Mouse (Mus musculus) naive thymus-derived CD4-positive, alpha-beta T cell, adult 2 months (primary cell): Measurements from ENCODE around the gene Prpf19.

Experiments used
- DNase-seq: peaks from one replicate; pipeline ENCODE4 v3.0.0-alpha.2; 2011; ENCODE audit warnings: low read depth

Gene Prpf19

DNA sequence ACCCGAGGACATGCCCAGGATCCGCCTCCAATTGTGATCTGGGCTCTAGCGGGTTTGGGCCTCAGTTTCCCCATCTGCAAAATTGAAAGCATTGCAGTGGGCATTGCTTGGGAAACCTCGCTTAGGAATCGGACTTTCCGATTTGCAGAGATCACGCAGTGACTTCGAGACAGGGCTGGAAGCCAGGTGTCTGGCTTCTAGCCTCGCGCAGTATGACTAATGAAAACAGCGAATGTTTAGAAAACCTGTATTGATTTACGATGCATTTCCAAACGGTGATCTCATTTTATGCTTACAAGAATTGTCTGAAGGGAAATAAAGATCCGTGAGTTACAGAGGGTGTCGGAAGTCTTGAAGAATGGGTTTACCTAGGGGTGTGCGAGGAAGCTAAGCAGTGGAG is 677 bp downstream of the Prpf19 start:
- DNase-seq: no peak

DNA sequence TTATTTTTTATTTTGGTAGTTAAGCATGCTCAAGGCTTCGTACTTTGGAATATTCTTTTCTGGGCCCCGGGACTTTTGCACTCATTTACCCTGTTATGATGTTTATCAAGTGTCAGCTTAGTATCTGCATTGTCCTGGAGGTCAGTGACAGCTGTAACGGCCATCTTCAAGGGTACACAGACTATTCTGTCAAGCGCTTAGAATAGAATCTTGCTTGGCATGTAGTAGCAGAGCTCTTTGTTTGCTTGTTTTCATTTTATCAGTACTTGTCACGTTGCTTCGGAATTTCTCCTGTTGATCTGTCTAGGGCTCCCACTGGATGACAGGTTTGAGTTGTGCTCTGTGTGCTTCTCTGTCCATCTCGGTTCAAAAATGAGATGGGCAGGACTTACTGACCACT is 1.8 kb downstream of the Prpf19 start:
- DNase-seq: no peak

DNA sequence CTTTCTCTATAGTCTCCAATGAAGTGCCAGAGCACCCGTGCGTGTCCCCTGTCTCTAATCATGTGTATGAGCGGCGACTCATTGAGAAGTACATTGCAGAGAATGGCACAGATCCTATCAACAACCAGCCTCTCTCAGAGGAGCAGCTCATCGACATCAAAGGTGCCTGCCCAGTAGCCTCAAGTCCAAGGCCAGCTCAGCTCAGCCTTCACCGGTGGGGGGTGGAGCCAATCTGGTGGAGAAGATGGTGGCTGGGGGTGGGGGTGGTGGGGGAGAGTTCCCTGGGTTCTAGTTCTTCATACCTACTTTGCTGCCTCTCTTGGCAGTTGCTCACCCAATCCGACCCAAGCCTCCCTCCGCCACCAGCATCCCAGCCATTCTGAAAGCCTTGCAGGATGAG is 2.5 kb downstream of the Prpf19 start:
- DNase-seq: no peak

DNA sequence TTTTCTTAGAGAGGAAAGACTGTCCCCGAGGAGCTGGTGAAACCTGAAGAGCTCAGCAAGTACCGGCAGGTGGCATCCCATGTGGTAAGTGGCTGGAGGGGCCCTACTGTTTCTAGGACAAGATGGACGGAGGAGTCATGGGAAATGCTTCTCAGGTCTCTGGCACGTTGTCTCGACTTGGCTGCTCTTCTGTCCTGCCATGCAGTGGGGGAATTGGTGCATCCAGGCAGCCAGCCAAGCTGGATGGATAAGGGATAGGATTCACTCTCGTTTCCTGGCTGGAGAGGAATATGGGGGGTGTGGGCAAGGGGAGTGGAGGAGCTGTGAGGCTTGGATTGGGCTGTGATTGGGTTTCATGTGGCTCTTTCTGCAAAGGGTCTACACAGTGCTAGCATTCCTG is 5.3 kb downstream of the Prpf19 start:
- DNase-seq: no peak

DNA sequence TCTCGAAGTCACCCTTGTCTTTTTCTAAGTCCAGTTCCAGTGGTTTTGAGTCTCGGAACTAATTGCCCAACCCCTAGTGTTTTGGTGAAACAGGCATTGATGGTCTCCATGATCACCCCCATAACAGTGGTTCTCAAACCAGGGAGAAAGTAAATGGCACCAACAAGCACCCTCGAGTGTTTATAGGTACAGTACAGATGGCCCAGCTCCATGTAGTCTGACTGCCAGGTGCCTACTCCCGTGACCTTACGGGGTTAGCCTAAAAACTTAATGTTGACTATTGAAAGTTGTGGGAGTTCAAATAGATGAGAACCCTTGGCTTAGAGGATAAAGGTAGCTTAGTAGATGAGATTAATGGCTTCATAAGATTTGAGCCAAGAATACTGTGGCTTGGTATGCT is 6.0 kb downstream of the Prpf19 start:
- DNase-seq: no peak

DNA sequence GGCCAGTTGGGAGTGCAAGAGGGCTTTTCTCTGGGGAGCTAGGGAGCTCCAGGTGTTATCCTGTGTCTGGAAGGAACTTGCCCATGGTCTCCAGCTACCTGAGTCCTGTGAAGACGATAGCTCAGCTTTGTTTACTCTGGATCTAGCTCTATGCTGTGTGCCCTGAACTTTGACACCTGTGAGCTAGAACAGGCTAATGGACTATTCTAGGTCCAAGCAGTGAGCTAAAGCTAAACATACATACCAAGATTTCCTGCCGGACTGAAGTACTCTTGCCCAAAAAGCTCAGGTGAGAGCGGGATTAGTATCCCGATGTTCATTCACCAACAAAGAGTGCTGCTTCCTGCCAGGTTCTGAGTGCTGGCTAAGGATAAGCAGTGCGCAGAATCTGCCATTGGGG is 9.5 kb downstream of the Prpf19 start:
- no peak for DNase-seq

DNA sequence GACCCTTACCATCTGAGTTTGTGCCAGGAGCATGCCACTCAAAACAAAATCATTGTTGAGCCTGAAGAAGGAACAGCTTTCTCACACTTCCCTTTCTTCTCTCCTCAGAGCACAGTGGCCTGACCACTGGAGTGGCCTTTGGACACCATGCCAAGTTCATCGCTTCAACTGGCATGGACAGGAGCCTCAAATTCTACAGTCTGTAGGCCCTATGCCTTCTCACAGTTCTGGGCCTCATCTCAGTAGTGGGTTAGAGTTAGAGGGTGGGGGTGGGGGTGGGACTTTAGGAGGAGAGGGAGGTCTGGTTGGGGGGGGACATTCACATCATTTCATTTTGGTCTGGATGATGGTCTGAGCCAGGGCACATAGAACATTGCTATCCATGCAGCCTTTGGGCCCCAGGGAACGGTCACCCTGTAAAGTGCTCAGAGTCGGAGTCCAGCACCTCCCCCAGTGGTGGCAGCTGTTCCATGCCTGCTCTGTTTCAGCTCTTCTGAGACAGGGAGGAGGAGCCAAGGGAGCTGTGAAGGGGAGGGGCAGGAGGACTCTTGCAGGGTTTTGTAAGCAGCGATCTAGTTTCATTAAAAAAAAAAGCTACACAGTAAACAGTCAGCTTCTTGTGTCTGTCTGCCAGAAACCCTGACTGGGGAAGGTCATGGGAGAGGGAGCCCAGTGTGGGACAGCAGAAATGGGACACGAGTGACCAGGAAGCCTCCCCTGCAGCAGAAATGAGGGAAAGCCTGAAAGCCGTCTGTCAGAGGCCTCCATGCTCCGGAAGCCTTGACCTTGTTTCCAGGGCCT is 10.1 kb downstream of the Prpf19 start:
- DNase-seq: no peak

DNA sequence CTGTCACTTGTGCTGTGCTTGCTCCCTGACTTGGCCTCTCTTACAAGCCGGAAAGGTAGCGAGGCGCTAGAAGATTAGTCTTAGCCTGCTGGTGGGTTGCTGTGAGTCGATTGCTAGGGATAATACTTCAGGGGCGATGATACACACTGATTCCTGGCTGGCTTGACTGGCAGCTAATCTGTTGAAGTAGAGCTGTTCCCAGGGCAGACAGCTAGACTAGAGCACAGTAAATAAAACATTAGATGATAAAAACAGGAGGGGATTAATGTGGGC is 10.6 kb downstream of the Prpf19 start:
- DNase-seq: no peak

DNA sequence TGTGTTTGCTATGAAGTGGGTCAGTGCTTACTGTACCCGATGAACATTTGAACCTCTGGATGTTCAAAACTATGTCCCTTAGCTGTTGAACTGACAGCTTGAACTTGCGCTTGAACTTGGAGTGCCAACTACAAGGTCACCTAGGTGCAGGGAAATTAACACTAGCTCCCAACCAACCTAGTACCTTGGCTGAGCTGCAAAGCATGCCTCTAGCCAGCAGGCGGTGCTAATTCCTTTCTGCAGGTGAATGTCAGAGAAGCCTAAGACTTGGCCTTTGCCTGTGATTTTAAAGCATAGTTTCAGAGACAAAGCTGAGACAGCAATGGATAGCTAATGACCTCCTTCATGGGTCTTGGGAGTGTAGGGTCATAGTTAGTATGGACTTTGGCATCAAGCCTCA is 12.9 kb downstream of the Prpf19 start:
- DNase-seq: peak; percentile 63

DNA sequence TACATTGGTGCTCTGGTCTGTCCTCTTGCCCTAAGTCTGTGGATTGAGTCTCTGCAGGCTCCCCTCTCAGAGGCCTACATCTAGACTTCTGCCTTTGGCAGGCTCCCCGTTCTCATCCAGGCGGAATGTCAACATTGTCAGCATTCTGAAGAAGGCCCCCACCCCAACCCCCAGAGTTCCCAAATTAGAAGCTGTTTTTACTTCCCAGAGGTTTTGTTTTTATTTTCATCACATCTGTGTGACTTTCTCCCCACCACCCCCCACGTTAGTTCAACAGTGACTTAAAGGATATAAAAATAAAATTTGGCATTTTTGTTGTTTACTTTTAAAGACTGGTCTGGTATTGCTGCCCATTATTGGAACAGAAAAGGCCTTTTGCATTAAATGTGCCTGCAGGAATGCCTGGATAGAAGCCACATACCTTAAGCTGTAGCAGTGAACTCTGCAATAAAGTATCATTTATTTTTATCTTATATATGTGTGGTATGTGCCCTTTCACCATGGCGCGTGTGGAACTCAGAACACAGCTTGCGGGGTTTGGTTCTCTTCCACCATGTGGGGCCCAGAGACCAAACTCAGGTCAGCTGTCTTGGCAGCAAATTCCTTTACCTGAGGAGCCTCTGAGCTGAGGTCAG is 14.2 kb downstream of the Prpf19 start:
- no peak for DNase-seq

DNA sequence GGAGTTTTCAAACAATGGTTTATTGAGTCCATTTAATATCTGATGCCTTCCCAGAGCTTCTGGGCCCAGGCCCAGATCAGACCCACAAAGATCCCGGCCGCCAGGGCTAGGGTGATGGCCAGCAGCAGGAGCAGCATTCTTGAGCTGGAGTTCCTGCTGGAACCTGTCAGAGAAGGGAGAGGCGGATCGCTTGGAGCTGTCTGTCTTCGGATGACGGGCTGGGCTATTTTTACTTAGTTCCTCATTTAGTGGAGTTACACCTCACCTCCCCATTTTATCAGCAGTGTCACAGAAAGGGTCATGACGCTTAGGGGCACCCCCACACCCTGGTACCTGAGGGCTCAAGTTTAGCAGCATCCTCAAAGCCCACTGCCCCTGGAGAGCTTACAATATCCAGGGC is 19.3 kb downstream of the Prpf19 start:
- DNase-seq: no peak

DNA sequence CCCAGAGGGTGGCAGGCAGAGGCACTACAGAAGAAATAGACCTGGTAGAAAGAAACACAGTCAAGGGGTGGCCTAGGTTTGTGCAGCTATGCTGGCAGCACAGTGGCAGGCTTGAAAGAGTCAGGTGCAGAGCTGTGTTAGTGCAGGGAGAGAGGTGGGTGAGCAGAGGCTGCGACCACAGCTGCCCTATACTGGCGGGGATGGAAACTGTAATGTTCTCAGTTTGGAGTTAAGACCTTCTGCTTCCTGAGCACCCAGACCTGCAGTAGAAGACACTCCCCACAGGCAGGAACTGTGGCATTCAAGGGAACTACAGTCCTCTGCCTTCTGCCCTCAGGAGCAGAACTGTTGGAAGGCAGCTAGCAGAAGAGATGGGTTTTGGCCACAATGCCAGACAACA is 19.8 kb downstream of the Prpf19 start:
- no peak for DNase-seq

DNA sequence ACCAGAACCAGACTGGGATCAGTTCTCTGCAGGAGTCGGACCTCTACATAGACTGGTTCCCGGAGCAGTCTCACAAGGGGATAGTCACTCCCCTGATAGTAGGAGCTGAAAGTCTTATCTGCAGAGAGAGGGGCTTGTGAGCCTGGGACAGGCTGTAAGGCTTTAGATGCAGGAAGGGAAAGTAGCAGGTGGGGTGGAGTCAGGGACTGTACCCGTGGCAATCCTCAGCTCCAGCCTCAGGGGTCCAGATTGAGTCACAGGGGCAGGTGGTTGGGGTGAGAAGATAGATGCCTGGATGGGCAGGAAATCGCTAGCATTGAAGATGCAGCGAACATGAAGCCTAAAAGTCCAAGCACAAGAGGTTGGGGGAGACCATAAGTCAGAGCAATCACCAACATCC is 21.5 kb downstream of the Prpf19 start:
- no peak for DNase-seq

DNA sequence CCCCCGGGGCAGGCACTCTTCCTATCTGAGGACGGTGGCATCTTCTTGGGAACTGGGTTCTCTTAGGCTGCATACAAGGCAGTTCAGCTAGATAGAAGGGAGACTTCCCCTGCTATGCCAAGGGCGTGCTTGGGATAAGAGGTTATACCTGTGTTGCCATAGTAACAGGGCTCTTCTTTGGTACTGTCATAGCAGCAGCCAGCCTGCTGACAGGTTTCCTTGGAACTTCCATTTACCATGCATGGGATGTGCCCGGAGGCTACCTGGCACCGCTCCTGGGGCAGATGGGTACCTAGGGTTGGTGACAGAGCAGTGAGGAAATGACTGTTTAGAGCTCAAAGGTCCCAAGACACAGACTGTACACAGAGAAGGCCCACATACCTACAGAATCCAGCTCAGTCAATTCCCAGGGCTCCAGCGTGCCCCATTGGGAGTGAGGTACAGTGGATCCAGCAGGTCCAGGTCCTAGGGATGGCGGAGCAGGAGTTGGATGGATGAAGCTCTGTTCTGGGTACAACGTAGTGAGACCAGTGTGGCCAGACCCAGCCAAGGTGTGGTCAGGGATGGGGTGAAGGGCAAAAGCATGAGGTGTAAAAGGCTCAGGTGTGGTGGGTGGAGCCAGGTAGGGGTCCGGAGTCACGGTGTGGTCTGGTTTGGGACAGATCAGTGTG is 23.4 kb downstream of the Prpf19 start:
- DNase-seq: no peak

DNA sequence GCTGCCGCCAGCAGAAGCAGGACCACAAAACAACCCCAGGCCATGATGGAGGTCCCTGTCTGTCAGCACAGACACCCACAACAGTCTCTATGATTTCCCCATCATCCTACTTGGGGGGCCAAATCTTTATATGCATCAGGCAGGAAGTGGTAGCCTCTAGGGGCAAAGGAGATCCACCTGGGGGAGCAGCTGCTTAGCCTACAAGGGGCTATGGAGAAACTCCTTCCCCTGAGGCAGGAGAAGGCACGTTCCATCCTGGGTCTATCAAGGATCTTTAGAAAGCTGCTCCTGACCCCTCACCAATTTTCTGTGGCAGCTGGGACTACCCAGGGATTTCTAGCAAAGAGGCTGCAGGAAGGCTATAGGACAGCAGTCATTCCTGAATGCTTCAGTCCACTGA is 25.5 kb downstream of the Prpf19 start, which contains the start of gene Zp1:
TSS of gene Zp1 (minus strand) at position 101 of the 400 bp plus-strand sequence.
- no peak for DNase-seq

DNA sequence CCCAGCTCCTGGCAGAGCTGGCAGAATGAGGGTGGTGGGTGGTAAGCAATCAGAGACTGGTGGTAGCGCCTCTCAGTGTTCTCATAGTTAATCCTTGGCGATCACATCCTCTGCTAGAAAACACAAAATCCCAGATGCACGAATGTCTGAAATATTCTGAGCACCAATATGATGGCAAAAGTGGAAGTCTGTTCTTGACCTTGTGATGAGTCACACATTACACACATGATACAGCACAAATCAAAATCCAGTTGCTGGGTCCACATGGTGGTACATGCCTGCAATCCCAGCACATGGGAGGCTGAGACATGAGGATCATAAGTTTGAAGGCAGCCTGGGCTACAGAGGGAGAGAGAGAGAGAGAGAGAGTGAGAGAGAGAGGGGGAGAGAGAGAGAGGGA is 26.0 kb downstream of the Prpf19 start:
- no peak for DNase-seq

DNA sequence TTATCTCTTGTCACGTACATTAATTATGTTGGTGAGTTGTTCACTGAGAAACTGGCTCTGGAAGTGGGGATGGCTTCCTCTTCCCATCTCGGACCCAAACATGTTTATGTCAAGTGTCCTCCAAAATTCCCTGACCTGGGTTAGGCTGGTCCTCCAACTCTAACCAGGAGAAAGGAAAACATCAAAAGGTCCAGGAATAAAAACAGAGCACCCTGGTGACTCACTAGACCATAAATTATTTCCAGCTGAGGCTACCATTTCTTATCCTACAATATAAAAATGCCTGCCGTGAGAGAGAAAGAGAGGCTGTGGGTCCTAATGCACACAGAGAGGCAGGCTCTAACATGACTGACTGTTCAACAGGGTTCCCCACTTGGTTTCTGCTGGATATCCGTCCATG is 29.2 kb downstream of the Prpf19 start:
- DNase-seq: no peak

DNA sequence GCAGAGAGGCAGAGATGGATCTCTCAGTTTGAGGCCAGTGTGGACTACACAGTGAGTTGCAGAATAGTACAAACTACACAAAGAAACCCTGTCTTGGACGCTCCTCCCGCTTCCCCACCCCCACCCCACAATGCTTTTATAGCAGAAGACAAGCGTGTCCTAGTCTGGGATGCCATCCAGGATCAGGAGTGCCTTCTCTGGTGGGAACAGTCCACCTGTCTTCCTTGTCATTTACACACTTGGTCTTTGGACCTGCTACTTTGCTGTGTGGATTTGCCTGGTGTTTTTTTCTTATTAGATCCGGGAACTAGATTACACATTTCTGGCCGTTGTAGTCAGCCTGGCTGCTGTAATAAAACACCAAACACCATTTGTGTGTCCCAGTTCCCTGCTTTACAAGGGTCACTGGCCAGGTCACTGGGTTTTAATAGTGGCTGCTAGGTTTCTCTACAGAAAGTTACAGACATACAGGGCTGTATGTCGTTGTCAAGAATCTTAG is 31.1 kb downstream of the Prpf19 start:
- DNase-seq: no peak

DNA sequence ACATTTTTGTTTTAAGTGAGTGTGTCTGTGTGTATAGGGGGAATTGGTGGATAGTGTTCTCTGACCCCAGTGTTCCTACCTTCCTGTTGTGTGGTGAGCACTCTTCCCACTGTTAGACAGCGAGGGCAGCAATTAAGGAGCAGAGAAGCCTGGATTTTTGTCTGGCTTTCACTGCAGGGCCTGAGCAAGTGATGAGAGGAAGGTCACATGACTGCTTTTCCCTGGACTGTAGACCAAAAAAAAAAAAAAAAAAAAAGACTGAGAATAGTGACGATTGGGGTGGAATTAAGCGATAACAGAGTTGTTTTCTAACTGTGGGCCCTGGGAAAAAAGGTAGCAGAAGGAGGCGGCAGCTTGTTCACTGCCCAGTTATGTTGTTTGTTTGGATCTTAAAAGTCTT is 31.6 kb downstream of the Prpf19 start:
- no peak for DNase-seq

DNA sequence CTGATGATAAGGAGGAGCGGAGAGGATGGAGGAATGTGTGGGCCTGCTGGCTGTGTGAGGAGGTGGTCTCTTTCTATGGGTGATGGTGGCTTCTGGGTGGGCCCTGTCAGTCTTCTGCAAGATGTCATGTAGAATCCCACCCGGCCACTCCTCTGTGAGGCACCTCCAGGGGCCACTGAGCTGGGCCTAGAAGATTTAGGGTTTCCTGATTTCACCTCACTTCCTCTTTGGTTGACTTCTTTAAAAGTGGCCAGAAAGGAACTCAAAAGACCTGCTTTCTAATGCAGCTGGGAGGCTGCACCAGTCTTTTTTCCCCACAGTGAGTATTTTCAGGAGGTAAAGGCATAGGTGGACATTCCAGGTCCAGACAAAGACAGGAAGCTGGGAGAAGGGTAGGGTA is 35.6 kb downstream of the Prpf19 start:
- no peak for DNase-seq

DNA sequence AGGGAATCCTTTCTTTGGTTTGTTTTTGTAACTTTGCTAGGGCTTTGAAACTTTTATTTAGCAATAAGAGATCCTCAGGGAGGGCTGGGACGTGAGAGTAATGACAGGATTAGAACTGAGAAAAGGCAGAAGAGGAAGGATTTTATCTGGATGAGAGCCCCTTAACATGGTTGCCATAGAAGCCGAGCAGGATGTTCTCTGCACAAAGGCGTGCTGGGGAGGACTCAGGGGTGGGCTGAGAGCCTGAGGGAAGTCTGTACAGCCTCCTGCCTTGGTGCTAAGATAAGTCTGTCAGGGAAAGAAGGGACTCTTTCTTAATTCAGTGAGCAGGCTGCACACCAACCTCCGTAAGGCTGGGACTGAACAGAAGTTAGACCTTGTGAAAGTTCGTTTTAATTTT is 40.0 kb downstream of the Prpf19 start:
- no peak for DNase-seq

DNA sequence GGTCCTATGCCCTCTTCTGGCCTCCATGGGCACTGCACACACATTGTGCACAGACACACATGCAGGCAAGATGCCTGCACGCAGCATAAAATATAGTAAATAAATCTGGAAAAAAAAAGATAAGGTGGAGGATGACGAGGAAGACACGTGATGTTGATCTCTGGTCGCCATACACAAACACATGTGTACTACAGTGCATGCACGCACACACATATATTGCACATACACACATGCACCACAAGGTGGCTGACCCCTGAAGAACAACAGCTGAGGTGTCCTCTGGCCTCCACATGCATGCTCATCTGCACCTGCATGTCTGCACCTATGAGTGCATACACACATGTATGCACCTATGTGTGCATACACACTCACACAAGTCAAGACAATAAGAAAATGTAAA is 41.0 kb downstream of the Prpf19 start:
- no peak for DNase-seq

DNA sequence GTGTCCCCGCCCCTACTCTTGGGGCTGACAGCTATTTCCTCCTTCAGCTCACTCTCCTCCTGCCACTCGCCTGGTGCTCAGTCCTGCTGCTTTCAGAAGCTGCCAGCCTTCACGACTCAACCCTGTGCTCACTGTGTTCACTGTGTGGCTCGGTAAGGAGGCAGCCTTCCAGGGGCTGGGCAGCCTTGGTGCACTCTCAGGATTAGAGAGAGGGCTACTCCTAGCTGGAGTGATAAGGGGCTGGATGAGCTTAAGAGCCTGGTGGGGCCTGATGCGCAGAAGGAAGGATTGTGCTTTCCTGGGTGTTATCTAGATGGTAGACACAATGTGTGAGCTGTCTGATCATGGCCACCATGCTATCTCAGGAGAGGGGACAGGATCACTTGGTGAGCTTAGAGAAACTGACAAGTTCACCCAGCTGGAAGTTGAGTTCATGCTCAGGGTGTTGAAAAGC is 42.1 kb downstream of the Prpf19 start, which contains the start of gene Ptgdr2:
TSS of gene Ptgdr2 (plus strand) at position 51 of the 454 bp plus-strand sequence.
- DNase-seq: no peak
